Mouse (Mus musculus): Measurements from ENCODE around the gene Plch1.

GRCm38 (mm10) chr3:63805496-63805895 lies 93.8 kb downstream of the Plch1 start:
- no peak for TF ChIP-seq CTCF (IDR thresholded peaks at IDR 0.05)
- no peak for TF ChIP-seq EP300 (IDR thresholded peaks at IDR 0.05)
